Mouse (Mus musculus): ENCODE data around the gene Rftn1.

DNA sequence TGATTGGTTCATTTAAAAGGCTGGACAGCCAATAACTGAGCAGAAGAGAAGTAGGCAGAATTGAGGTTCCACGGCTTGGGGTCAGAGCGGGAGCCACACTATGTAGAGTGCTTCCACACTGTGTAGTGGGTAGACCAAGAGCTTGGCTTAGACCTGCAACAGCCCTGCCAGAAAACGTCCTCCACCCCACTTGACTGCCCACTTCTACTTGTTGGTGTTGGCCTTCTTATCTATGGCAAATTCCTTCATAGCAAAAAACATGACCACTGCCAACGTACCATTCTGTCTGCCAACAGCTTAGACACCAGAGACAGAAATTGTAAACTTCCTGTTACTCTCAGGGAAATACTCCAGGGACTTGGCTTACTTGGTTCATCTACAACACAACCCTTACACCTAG is 127.8 kb downstream of the Rftn1 start:
- TF ChIP-seq POLR2A (IDR thresholded peaks at IDR 0.05; ENCODE audit: borderline replicate concordance, insufficient read depth, low read length) (no peak), CTCF (IDR thresholded peaks at IDR 0.05; ENCODE audit: borderline replicate concordance, insufficient read depth, low read depth, low read length) (no peak)
